Mouse (Mus musculus): Measurements from ENCODE around the gene Clcc1. TPM values are rescaled to one million over a fixed set of nuclear protein-coding genes. Genes with fewer than 3 reads are reported as not detected.
A peak's percentile ranks its signal among the peaks of the same experiment; 100 is the strongest.
"Not testable (repeated sequence)": the region's sequence is repeated elsewhere in the genome, so short reads cannot be mapped to it uniquely, and the experiment has no call there.

Clcc1 gene
- polyA plus RNA-seq, 1 experiment from 2014 or later: 67.4 TPM

GRCm38 (mm10) chr3:108652866-108653642 lies 659 bp upstream of the Clcc1 start:
- H3K27ac ChIP-seq (replicated peaks; ENCODE audit: low read depth, low read length): no peak overlapping the region
- H3K4me3 ChIP-seq (ENCODE audit: low read depth, low read length): peak overlapping the region; percentile 19
- H3K9me3 ChIP-seq (ENCODE audit: control insufficient read depth, low read length): no peaks in the 10 kb centered on the region
- H3K9ac ChIP-seq (ENCODE audit: low read depth, low read length): no peak overlapping the region
- DNase-seq (ENCODE audit: low spot score): peak; percentile 29
- no peak for ATAC-seq (ENCODE audit: low read depth)
- H3K4me2 ChIP-seq (ENCODE audit: low read depth, low read length): peak overlapping the region; percentile 45
- H3K36me3 ChIP-seq (ENCODE audit: control insufficient read depth, insufficient read depth, low read length): no peaks in the 10 kb centered on the region
- peaks cover 10% of the 10 kb centered on the region; the same call in 1 of the 2 replicates for H3K4me1 ChIP-seq (ENCODE audit: control insufficient read depth, insufficient read depth, low read length)
- no peaks in the 10 kb centered on the region for H3K27me3 ChIP-seq (replicated peaks; ENCODE audit: control insufficient read depth, insufficient read depth, low read length)
- 21% methylated on average over 9 of the region's 9 CpGs for WGBS

GRCm38 (mm10) chr3:108654566-108654965 lies 853 bp downstream of the Clcc1 start:
- ATAC-seq (ENCODE audit: low read depth): no peak
- H3K9me3 ChIP-seq (ENCODE audit: control insufficient read depth, low read length): no peaks in the 10 kb centered on the region
- WGBS: 20% methylated on average over 14 of the region's 14 CpGs
- H3K27ac ChIP-seq (replicated peaks; ENCODE audit: low read depth, low read length): 0 out of 2 replicates have a peak overlapping the region, but pooled peaks have one; percentile 90
- peak; percentile 54 for DNase-seq (ENCODE audit: low spot score)
- H3K4me3 ChIP-seq (ENCODE audit: low read depth, low read length): peak overlapping the region; percentile 85
- H3K4me2 ChIP-seq (ENCODE audit: low read depth, low read length): peak overlapping the region; percentile 77
- H3K27me3 ChIP-seq (replicated peaks; ENCODE audit: control insufficient read depth, insufficient read depth, low read length): no peaks in the 10 kb centered on the region
- peak overlapping the region; percentile 93 for H3K9ac ChIP-seq (ENCODE audit: low read depth, low read length)
- no peaks in the 10 kb centered on the region for H3K36me3 ChIP-seq (ENCODE audit: control insufficient read depth, insufficient read depth, low read length)
- H3K4me1 ChIP-seq (ENCODE audit: control insufficient read depth, insufficient read depth, low read length): peaks cover 10% of the 10 kb centered on the region; the same call in 1 of the 2 replicates

GRCm38 (mm10) chr3:108655486-108655885 lies 1.8 kb downstream of the Clcc1 start:
- Histone ChIP-seq H3K27ac (replicated peaks; ENCODE audit: low read depth, low read length) (no peak overlapping the region), H3K27me3 (replicated peaks; ENCODE audit: control insufficient read depth, insufficient read depth, low read length) (no peaks in the 10 kb centered on the region), H3K4me3 (ENCODE audit: low read depth, low read length) (peak overlapping the region; percentile 85; the same call in 1 of the 2 replicates), H3K36me3 (ENCODE audit: control insufficient read depth, insufficient read depth, low read length) (no peaks in the 10 kb centered on the region), H3K4me2 (ENCODE audit: low read depth, low read length) (peak overlapping the region; percentile 77), H3K9me3 (ENCODE audit: control insufficient read depth, low read length) (no peaks in the 10 kb centered on the region), H3K9ac (ENCODE audit: low read depth, low read length) (0 out of 2 replicates have a peak overlapping the region, but pooled peaks have one; percentile 93), H3K4me1 (ENCODE audit: control insufficient read depth, insufficient read depth, low read length) (peaks cover 10% of the 10 kb centered on the region; the same call in 1 of the 2 replicates)
- 83% methylated on average over 7 of the region's 7 CpGs for WGBS
- ATAC-seq (ENCODE audit: low read depth) (no peak), DNase-seq (ENCODE audit: low spot score) (no peak)

- no peak overlapping the region for H3K4me3 ChIP-seq (ENCODE audit: low read depth, low read length)
- H3K9ac ChIP-seq (ENCODE audit: low read depth, low read length): no peak overlapping the region
- peaks cover 24% of the 10 kb centered on the region for H3K36me3 ChIP-seq (ENCODE audit: control insufficient read depth, insufficient read depth, low read length)
- H3K27me3 ChIP-seq (replicated peaks; ENCODE audit: control insufficient read depth, insufficient read depth, low read length): no peaks in the 10 kb centered on the region
- no peak overlapping the region for H3K27ac ChIP-seq (replicated peaks; ENCODE audit: low read depth, low read length)
- H3K4me2 ChIP-seq (ENCODE audit: low read depth, low read length): no peak overlapping the region
- H3K9me3 ChIP-seq (ENCODE audit: control insufficient read depth, low read length): no peaks in the 10 kb centered on the region
- peaks cover 10% of the 10 kb centered on the region; the same call in 1 of the 2 replicates for H3K4me1 ChIP-seq (ENCODE audit: control insufficient read depth, insufficient read depth, low read length)
- 90% methylated on average over 9 of the region's 9 CpGs for WGBS
- ATAC-seq (ENCODE audit: low read depth): no peak
- no peak for DNase-seq (ENCODE audit: low spot score)
Measured at GRCm38 (mm10) chr3:108658612-108659011, 4.9 kb downstream of the Clcc1 start.

GRCm38 (mm10) chr3:108660941-108661340 lies 7.2 kb downstream of the Clcc1 start:
- Histone ChIP-seq H3K9me3 (ENCODE audit: control insufficient read depth, low read length) (no peaks in the 10 kb centered on the region), H3K4me2 (ENCODE audit: low read depth, low read length) (no peak overlapping the region), H3K27ac (replicated peaks; ENCODE audit: low read depth, low read length) (no peak overlapping the region), H3K9ac (ENCODE audit: low read depth, low read length) (no peak overlapping the region), H3K27me3 (replicated peaks; ENCODE audit: control insufficient read depth, insufficient read depth, low read length) (no peaks in the 10 kb centered on the region), H3K36me3 (ENCODE audit: control insufficient read depth, insufficient read depth, low read length) (peaks cover 44% of the 10 kb centered on the region), H3K4me1 (ENCODE audit: control insufficient read depth, insufficient read depth, low read length) (no peaks in the 10 kb centered on the region), H3K4me3 (ENCODE audit: low read depth, low read length) (no peak overlapping the region)
- DNase-seq (ENCODE audit: low spot score) (no peak), ATAC-seq (ENCODE audit: low read depth) (no peak)
- 74% methylated on average over 1 of the region's 1 CpGs for WGBS

- ATAC-seq (ENCODE audit: low read depth): no peak
- H3K4me3 ChIP-seq (ENCODE audit: low read depth, low read length): no peak overlapping the region
- 55% methylated on average over 4 of the region's 4 CpGs for WGBS
- no peak overlapping the region for H3K27ac ChIP-seq (replicated peaks; ENCODE audit: low read depth, low read length)
- peaks cover 94% of the 10 kb centered on the region for H3K36me3 ChIP-seq (ENCODE audit: control insufficient read depth, insufficient read depth, low read length)
- H3K4me1 ChIP-seq (ENCODE audit: control insufficient read depth, insufficient read depth, low read length): no peaks in the 10 kb centered on the region
- no peak overlapping the region for H3K9ac ChIP-seq (ENCODE audit: low read depth, low read length)
- no peaks in the 10 kb centered on the region for H3K27me3 ChIP-seq (replicated peaks; ENCODE audit: control insufficient read depth, insufficient read depth, low read length)
- H3K4me2 ChIP-seq (ENCODE audit: low read depth, low read length): no peak overlapping the region
- DNase-seq (ENCODE audit: low spot score): no peak
- no peaks in the 10 kb centered on the region for H3K9me3 ChIP-seq (ENCODE audit: control insufficient read depth, low read length)
Measured at GRCm38 (mm10) chr3:108676616-108677015, 22.9 kb downstream of the Clcc1 start.

GRCm38 (mm10) chr3:108681004-108681403 lies 27.3 kb downstream of the Clcc1 start:
- no peak for ATAC-seq (ENCODE audit: low read depth)
- peaks cover 95% of the 10 kb centered on the region for H3K36me3 ChIP-seq (ENCODE audit: control insufficient read depth, insufficient read depth, low read length)
- WGBS: 84% methylated on average over 3 of the region's 4 CpGs

GRCm38 (mm10) chr3:108683597-108683996 lies 29.9 kb downstream of the Clcc1 start:
- not testable (repeated sequence) for H3K27ac ChIP-seq (replicated peaks; ENCODE audit: low read depth, low read length); ATAC-seq (ENCODE audit: low read depth); H3K9ac ChIP-seq (ENCODE audit: low read depth, low read length); H3K4me1 ChIP-seq (ENCODE audit: control insufficient read depth, insufficient read depth, low read length); H3K4me3 ChIP-seq (ENCODE audit: low read depth, low read length); H3K4me2 ChIP-seq (ENCODE audit: low read depth, low read length); DNase-seq (ENCODE audit: low spot score); H3K27me3 ChIP-seq (replicated peaks; ENCODE audit: control insufficient read depth, insufficient read depth, low read length); H3K9me3 ChIP-seq (ENCODE audit: control insufficient read depth, low read length)
- WGBS: 93% methylated on average over 5 of the region's 5 CpGs
- H3K36me3 ChIP-seq (ENCODE audit: control insufficient read depth, insufficient read depth, low read length): peaks cover 87% of the 10 kb centered on the region

More at GRCm38 (mm10) chr3:108681004-108681403, 27.3 kb downstream of the Clcc1 start:
- H3K9ac ChIP-seq (ENCODE audit: low read depth, low read length): no peak overlapping the region
- no peaks in the 10 kb centered on the region for H3K4me1 ChIP-seq (ENCODE audit: control insufficient read depth, insufficient read depth, low read length)
- H3K4me2 ChIP-seq (ENCODE audit: low read depth, low read length): no peak overlapping the region
- no peaks in the 10 kb centered on the region for H3K27me3 ChIP-seq (replicated peaks; ENCODE audit: control insufficient read depth, insufficient read depth, low read length)
- H3K9me3 ChIP-seq (ENCODE audit: control insufficient read depth, low read length): no peaks in the 10 kb centered on the region
- no peak overlapping the region for H3K4me3 ChIP-seq (ENCODE audit: low read depth, low read length)
- no peak for DNase-seq (ENCODE audit: low spot score)
- H3K27ac ChIP-seq (replicated peaks; ENCODE audit: low read depth, low read length): no peak overlapping the region

GRCm38 (mm10) chr3:108685701-108686100 lies 32.0 kb downstream of the Clcc1 start:
- DNase-seq (ENCODE audit: low spot score) (no peak), ATAC-seq (ENCODE audit: low read depth) (no peak)
- Histone ChIP-seq H3K27ac (replicated peaks; ENCODE audit: low read depth, low read length) (no peak overlapping the region), H3K27me3 (replicated peaks; ENCODE audit: control insufficient read depth, insufficient read depth, low read length) (no peaks in the 10 kb centered on the region), H3K4me3 (ENCODE audit: low read depth, low read length) (no peak overlapping the region), H3K36me3 (ENCODE audit: control insufficient read depth, insufficient read depth, low read length) (peaks cover 80% of the 10 kb centered on the region), H3K4me2 (ENCODE audit: low read depth, low read length) (no peak overlapping the region), H3K4me1 (ENCODE audit: control insufficient read depth, insufficient read depth, low read length) (peaks cover 16% of the 10 kb centered on the region), H3K9ac (ENCODE audit: low read depth, low read length) (no peak overlapping the region), H3K9me3 (ENCODE audit: control insufficient read depth, low read length) (no peaks in the 10 kb centered on the region)
- WGBS: 94% methylated on average over 7 of the region's 7 CpGs

All from embryonic facial prominence, embryonic 14.5 days (tissue).